Mouse (Mus musculus) WW6 (cell line): ENCODE results near the gene Nobox.

ENCODE experiments used
- DNase-seq: peaks from one replicate; pipeline ENCODE4 v3.0.0-alpha.2; 2013; ENCODE audit warnings: low read depth, low spot score

Gene Nobox

GRCm38 (mm10) chr6:43274123-43274522, 35.2 kb downstream of the Nobox start:
- no peak for DNase-seq

- no peak for DNase-seq
Measured at GRCm38 (mm10) chr6:43272597-43272996, 36.8 kb downstream of the Nobox start.

GRCm38 (mm10) chr6:43266356-43266755, 43.0 kb downstream of the Nobox start:
- DNase-seq = no peak

- DNase-seq = no peak
Measured at GRCm38 (mm10) chr6:43265363-43266041, 43.9 kb downstream of the Nobox start, which contains the start of gene Arhgef5. Gene Arhgef5 (plus strand): TSS chr6:43265582.

GRCm38 (mm10) chr6:43260756-43261155, 48.6 kb downstream of the Nobox start:
- no peak for DNase-seq

- no peak for DNase-seq
Measured at GRCm38 (mm10) chr6:43254193-43254926, 55.0 kb downstream of the Nobox start.
